Mouse (Mus musculus) cerebellum, adult 9-10 months (tissue): Measurements from ENCODE around the gene Zc3h7a.
"Not testable (repeated sequence)": the region's sequence is repeated elsewhere in the genome, so short reads cannot be mapped to it uniquely, and the experiment has no call there.

Experiments
- DNase-seq: peaks from one replicate; pipeline ENCODE4 v3.0.0; 2022

The Zc3h7a gene

DNA sequence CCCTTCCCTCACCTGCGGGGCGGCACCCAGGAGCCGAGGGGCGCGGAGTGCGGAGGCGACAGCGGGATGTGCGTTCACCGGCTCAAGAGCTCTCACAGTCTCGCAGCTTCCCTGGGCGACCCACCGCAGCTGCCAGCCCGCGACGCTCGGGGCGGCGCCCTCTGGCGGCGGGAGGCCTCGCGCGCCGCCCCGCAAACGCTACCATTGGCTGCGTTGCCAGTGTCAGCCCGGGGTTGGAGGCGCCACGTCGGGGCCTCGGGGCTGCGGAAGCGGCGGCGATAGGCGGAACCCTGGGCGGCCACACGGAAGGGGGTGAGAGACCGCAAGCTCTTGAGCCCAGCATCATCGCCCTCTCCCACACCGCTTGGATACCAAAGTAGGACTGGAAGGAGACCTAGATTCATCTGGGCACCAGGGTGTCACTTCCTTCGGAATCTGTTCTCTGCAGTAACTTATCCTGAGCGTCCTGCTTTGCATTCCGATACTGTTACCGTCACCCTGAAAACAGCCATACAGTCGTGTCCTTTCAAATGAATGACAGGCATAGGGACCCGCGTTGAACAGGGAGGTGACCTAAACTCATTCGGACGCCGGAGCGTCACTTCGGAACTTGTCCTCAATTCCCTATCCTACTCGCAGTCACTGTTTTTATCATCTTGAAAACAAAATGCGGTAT lies at the start of gene Zc3h7a:
TSS of gene Zc3h7a (minus strand) at position 186 of the 676 bp plus-strand sequence.
- peak; percentile 90 for DNase-seq

DNA sequence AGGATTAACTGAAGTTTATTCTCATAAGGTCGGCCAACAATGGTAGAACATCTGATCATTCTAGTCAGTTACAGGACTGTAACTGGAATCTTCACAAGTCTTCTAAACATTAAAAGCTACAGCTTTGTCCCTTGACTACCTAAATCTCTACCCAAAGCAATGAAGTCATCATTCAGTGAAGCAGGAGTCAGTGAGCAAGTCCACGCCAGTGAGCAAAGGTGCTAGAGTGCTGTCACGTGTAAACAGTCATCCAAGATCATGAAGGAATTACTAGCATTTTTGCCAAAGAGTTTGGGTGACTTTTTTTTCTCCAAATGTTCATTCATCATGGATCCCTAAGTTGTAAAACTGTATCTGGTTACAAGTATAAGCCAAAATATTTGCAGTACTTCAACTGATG lies 41.6 kb upstream of the Zc3h7a start:
- DNase-seq = no peak

DNA sequence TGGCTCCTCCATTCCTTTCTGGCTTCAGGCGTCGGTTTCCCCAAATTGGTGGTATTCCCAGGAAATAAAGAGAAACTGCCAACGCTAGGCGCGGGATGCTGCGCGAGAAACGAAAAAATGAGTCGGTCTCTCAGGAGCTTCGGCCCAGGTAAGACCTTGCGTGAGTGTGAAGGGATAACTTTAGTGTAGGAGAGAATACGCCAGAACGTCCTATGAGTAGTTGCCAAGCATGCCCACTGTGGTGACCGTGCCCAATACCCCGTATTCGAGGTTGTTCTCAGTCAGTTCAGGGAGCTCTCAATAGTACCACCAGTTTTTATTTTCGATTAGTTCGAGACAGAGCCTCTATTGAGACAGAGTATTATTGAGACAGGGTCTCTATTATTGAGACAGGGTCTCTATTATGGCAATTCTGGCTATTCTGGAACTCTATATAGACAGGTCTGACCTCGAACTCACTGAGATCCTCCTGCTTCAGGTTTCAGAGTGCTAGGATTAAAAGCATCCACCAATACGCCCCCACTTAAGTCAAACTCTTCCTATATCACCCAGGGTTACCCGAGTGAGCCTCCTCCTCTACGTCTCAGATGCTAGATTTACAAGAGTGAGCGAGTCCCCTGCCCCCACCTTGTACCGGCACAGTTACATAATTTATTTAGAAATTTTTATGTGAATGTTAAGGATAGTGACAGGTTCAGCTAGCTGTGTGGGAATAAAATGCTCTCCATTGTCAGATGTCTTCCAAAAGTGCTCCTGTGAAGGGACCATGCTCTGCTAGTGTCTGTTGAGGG lies 27.6 kb upstream of the Zc3h7a start:
- DNase-seq = no peak

- peak; percentile 90 for DNase-seq
Observed at GRCm38 (mm10) chr16:11202571-11203554, 26.7 kb upstream of the Zc3h7a start, which contains the start of gene Rsl1d1. Gene Rsl1d1 (minus strand): TSS chr16:11203331.

GRCm38 (mm10) chr16:11201740-11202394 lies 25.7 kb upstream of the Zc3h7a start:
- DNase-seq = no peak

DNA sequence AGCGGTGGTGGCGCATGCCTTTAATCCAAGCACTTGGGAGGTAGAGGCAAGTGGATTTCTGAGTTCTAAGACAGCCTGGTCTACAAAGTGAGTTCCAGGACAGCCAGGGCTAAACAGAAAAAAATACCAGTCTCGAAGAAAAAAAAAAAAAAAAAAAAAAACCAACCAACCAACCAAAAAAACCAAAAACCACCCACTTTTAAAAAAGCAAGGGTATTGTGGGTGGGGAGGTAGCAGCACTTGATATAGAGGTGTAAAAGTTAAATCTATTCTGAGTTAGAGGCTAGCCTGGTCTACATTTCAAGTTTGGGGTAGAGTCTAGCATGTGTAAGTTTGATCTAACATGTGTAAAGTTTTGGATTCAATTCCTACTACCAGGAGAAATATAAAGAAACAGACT lies 24.1 kb upstream of the Zc3h7a start:
- no peak for DNase-seq

- no peak for DNase-seq
Observed at GRCm38 (mm10) chr16:11198467-11198866, 22.3 kb upstream of the Zc3h7a start.

- no peak for DNase-seq
Observed at GRCm38 (mm10) chr16:11197052-11197451, 20.9 kb upstream of the Zc3h7a start.

- DNase-seq = no peak
Observed at GRCm38 (mm10) chr16:11193231-11193630, 17.0 kb upstream of the Zc3h7a start.

DNA sequence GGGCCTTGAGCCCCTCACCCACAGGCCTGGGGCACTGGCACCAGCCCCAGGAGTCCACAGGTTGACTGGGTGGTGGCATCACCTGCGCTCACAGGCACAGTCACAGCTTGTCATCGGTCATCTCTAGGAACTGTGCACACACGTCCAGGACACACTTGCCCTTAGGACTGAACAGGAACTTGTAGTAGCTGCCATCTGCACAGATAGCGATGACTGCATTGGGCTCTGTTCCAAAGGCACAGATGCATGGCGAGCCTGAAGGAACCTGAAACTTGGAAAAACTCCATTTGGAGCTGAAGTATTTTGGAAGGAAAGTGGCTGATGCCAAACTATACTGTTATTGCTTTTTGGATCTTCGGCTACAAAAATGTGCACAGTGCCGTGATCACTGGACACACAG lies 14.0 kb upstream of the Zc3h7a start:
- DNase-seq = peak; percentile 78

GRCm38 (mm10) chr16:11177404-11177803 lies 1.2 kb upstream of the Zc3h7a start:
- no peak for DNase-seq

DNA sequence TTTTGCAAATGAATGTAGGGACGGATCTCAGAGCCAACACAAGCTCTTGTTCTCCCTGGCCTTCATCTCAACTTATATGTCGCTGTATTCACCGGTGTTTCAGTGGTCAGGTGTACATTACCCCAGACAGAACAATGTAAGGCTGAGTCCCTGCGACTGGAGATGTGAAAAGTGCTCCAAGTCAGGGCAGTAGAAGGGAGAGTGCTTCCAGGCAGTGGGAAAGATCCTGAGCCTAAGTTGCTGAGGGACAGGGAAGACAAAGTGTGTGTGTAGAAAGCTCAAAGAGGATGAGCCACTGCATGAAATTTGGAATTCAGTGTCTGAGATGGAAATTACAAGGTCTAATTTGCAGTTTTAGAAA lies 671 bp upstream of the Zc3h7a start:
- no peak for DNase-seq

- peak; percentile 67 for DNase-seq
Observed at GRCm38 (mm10) chr16:11175489-11176207, 545 bp downstream of the Zc3h7a start.

GRCm38 (mm10) chr16:11175100-11175488 lies 1.1 kb downstream of the Zc3h7a start:
- DNase-seq = no peak

DNA sequence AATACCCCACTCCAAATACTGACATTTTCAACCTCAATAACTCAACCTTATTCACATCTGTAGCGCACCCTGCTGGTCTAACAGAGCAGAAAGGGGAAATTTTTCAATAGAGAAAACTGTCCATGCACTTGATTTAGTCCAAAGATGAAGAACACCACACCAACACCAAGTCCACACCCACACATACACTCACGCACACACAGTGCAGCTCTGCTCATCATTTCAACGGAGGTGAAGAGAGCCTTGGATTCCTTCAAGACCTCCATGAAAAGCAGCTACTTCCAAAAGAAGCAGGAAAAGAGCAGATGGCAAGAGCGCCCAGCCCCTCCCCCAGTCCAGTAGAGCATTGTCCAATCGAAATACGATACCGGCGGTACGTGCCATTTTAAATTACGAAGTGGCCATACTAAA lies 1.5 kb downstream of the Zc3h7a start:
- DNase-seq = peak; percentile 70

- DNase-seq = no peak
Observed at GRCm38 (mm10) chr16:11171679-11172078, 4.5 kb downstream of the Zc3h7a start.

DNA sequence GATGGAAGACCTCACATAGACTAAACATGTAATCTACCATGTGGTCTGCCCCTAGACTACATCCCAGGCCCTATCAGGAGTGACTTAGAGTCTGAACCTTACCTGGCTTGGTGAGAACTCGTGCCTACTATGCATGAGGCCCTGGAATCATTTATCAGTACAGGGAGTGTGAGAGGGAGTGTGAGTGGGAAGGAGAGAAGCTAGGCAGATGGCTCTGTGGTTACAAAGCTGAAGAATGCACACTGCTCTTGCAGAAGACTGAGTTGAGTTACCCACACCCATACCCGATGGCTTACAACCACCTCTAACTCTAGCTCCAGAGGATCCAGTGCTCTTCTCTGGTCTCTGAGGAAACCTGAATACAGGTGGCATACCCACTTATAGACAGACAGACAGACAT lies 9.8 kb downstream of the Zc3h7a start:
- DNase-seq = no peak

GRCm38 (mm10) chr16:11164695-11165255 lies 11.4 kb downstream of the Zc3h7a start:
- peak; percentile 43 for DNase-seq

GRCm38 (mm10) chr16:11157721-11158120 lies 18.5 kb downstream of the Zc3h7a start:
- not testable (repeated sequence) for DNase-seq

- no peak for DNase-seq
Observed at GRCm38 (mm10) chr16:11154500-11154899, 21.7 kb downstream of the Zc3h7a start.

- DNase-seq = peak; percentile 99
Observed at GRCm38 (mm10) chr16:11143706-11144483, 32.3 kb downstream of the Zc3h7a start.
